Mouse (Mus musculus) hindbrain, postnatal 0 days (tissue): ENCODE data around the gene Srp68. TPM values are rescaled to one million over a fixed set of nuclear protein-coding genes. Genes with fewer than 3 reads are reported as not detected.

Experiments
- ATAC-seq: fragments of 200-750 bp; cut with Nextera tagmentation; 2 replicates; pipeline ENCODE4 v1.8.0; 2017; ENCODE audit warnings: mild to moderate bottlenecking, moderate TSS enrichment, moderate library complexity
- DNase-seq: peaks from one replicate; pipeline ENCODE4 v3.0.0-alpha.2; 2015; ENCODE audit warnings: low spot score
- H3K27ac ChIP-seq: fragments of 300-500 bp; sonication (generic); 2 replicates; pipeline ENCODE4 v1.5.1; 2014; ENCODE audit warnings: mild to moderate bottlenecking
- H3K27me3 ChIP-seq: fragments of 300-500 bp; sonication (generic); 2 replicates; pipeline ENCODE4 v1.6.1; 2014; ENCODE audit warnings: low read length, mixed read lengths; ENCODE audit not compliant: insufficient read depth
- H3K36me3 ChIP-seq: fragments of 300-500 bp; sonication (generic); 2 replicates; pipeline ENCODE4 v1.6.1; 2014; ENCODE audit warnings: low read length, mixed read lengths; ENCODE audit not compliant: insufficient read depth
- H3K4me1 ChIP-seq: fragments of 300-500 bp; sonication (generic); 2 replicates; pipeline ENCODE4 v1.6.1; 2014; ENCODE audit warnings: antibody characterized with exemption, low read length, mixed read lengths; ENCODE audit not compliant: insufficient read depth
- H3K4me2 ChIP-seq: fragments of 300-500 bp; sonication (generic); 2 replicates; pipeline ENCODE4 v1.6.1; 2014; ENCODE audit warnings: low read depth, mild to moderate bottlenecking, low read length, moderate library complexity, mixed read lengths
- H3K4me3 ChIP-seq: fragments of 300-500 bp; sonication (generic); 2 replicates; pipeline ENCODE4 v1.5.1; 2014; ENCODE audit warnings: low read length
- H3K9ac ChIP-seq: fragments of 300-500 bp; sonication (generic); replicated peaks from 2 replicates; pipeline ENCODE4 v1.6.1; 2014; ENCODE audit warnings: mild to moderate bottlenecking, low read length, moderate library complexity, mixed read lengths
- H3K9me3 ChIP-seq: fragments of 300-500 bp; sonication (generic); 2 replicates; pipeline ENCODE4 v1.6.1; 2016; ENCODE audit warnings: low read length, mixed read lengths
- CTCF ChIP-seq: IDR thresholded peaks from 2 replicates; pipeline ENCODE4 v1.5.1; 2016; ENCODE audit warnings: antibody characterized with exemption, control low read depth, low read depth
- WGBS: fragments of 180-500 bp; shearing (Covaris S2); extraction: QIAGEN DNeasy Blood & Tissue Kit; methylation state at CpG from one replicate; pipeline ENCODE4 v1.1.7; 2014; 5-methylcytosine and 5-hydroxymethylcytosine counted together
- polyA plus RNA-seq: library from polyadenylated mRNA; unstranded; fragments of >200 nt; fragmentation: Nextera tagmentation; extraction: Ambion mirVana; gene quantifications from 2 replicates; pipeline ENCODE4 v1.2.1, GENCODE M21; 2015
- total RNA-seq: library from RNA; depleted of rRNA; stranded (reverse); fragments of >200 nt; gene quantifications from 2 replicates; pipeline ENCODE4 v1.2.3, GENCODE M21; 2014

Srp68 gene
- total and polyA plus RNA-seq, 2 experiments from 2014 or later: 22.5 to 50.4 TPM

DNA sequence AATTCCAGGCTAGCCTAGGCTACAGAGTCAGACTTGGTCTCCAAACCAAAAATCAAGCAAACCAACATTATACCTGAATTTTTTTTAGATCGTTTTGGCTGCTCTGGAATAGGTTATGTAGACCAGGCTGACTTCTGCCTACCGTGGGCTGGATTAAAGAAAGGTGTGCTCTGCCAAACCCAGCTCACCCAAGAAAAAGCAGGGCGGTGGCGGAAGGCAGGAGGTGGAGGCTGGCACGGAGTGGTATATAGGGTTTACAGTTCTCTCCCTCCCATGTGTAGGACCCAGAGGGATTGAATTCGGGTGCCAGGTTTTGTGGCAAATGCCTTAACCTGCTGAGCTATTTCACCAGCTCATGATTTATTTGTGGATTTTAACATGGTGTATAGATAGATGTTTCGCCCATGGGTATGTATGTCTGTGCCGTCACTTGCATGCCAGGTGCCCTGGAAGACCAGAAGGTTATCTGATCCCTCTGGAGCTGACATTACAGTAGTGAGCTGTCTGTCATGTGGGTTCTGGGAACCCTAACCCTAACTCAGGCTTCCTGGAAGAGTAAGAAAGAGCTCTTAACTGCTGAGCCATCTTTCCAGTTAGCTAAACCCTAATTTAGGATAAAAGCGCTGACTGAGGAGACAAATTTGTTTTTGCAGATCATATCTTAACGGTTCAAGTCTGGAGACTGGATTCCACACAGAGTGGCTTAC is 33.2 kb upstream of the Srp68 start, which contains the start of gene Exoc7:
Gene Exoc7, minus strand, starts transcription at position 215 of the 707 bp plus-strand sequence.
- Histone ChIP-seq H3K4me1 (peaks cover 4% of the 10 kb centered on the region; the same call in 1 of the 2 replicates), H3K4me3 (peak within 1 kb of the TSS; percentile 69), H3K27me3 (no peaks in the 10 kb centered on the region), H3K27ac (peak within 1 kb of the TSS; percentile 60; the same call in 1 of the 2 replicates), H3K9ac (peak within 1 kb of the TSS; percentile 80), H3K9me3 (no peaks in the 10 kb centered on the region), H3K36me3 (peaks cover 19% of the 10 kb centered on the region), H3K4me2 (peak within 1 kb of the TSS; percentile 61)
- ATAC-seq (peak; percentile 35), DNase-seq (no peak)
- TF ChIP-seq CTCF: no peak
- 87% methylated on average over 10 of the region's 10 CpGs for WGBS

DNA sequence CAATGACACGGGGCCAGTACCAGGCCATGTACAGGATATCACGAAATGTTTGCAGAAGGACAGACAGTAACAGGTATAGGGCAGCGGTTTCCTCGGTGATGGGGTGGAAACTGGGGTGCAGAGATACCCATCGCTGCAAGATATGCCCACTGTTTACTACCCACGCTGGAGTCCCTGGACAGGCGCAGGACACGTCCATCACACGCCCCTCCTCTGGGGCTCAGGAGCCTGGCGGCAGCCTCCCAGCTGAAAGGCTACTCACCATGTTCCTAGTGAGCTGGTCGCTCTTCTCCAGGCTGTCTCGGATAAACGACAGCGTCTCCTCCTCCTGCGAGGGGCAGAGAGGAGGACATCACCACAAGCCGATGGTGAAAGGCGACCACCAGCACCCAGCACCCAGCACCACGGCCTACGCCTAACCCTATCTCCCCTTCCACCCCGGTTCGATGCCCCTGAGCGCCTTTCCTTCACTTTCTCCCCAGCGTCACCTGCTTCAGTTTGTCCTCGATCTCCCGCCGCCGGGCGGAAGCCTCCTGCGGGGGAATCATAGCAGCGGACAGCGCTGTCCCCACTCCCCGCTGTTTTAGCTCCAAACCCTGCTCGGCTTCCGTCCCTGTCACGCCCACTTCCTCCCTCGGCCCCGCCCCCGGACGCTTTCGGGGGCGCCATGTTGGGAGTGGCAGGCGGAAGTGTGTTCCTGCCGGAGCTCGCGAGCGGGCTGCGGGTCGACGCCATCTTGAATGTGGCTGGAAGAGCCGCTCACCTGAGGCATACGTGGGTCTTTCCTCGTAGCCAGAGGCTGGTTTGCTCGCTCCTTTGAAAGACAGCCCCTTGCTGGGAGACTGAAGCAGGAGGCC is 32.3 kb upstream of the Srp68 start:
- Histone ChIP-seq H3K4me2 (peak overlapping the region; percentile 61), H3K9ac (peak overlapping the region; percentile 80), H3K4me3 (peak overlapping the region; percentile 69), H3K9me3 (no peaks in the 10 kb centered on the region), H3K4me1 (peaks cover 4% of the 10 kb centered on the region; the same call in 1 of the 2 replicates), H3K36me3 (peaks cover 22% of the 10 kb centered on the region), H3K27ac (peak overlapping the region; percentile 60; the same call in 1 of the 2 replicates), H3K27me3 (no peaks in the 10 kb centered on the region)
- peak; percentile 94 for ATAC-seq
- peak; percentile 98 for DNase-seq
- WGBS: 2% methylated on average over 52 of the region's 53 CpGs
- TF ChIP-seq CTCF: no peak

DNA sequence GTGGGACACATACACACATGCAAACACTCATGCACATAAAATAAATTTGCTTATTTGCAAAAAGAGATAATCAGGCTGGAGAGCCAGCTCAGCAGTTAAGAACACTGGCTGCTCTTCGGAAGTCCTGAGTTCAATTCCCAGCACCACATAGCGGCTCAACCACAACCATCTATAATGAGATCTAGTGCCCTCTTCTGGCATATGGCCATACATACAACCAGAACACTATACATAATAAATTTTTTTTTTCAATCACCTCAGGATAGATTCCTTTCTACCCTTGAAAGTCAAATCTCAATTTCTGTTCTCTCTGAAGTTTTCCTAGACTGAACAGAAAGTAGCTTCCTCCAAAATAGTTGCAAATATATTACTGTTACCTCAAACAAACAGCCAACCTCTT is 31.4 kb upstream of the Srp68 start:
- Histone ChIP-seq H3K4me1 (peaks cover 4% of the 10 kb centered on the region; the same call in 1 of the 2 replicates), H3K27me3 (no peaks in the 10 kb centered on the region), H3K4me3 (peak overlapping the region; percentile 69), H3K9ac (no peak overlapping the region), H3K9me3 (no peaks in the 10 kb centered on the region), H3K4me2 (peak overlapping the region; percentile 61), H3K27ac (no peak overlapping the region), H3K36me3 (peaks cover 28% of the 10 kb centered on the region)
- ATAC-seq (no peak), DNase-seq (no peak)
- no peak for TF ChIP-seq CTCF
- 100% methylated on average over 2 of the region's 2 CpGs for WGBS

DNA sequence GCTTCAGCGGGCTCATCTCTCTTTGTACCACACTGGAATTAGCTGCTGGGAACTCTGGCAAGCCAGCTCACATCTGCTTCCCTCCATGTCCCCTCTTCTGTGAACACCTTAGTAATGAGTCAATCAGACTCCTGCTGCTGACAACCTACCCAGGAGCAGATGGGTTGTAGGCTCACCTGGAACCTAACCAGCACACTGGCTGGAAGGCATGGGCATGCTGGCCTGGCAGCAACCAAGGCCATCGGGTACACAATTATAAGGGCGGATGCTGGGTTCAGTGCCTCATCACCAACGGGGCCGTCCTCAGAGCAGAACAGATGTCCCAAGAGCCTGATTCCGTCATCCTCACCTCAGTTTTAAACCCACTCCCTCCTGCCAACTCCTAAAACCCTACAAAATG is 24.6 kb upstream of the Srp68 start:
- Histone ChIP-seq H3K4me1 (no peaks in the 10 kb centered on the region), H3K27ac (no peak overlapping the region), H3K4me2 (no peak overlapping the region), H3K9ac (no peak overlapping the region), H3K4me3 (no peak overlapping the region), H3K27me3 (no peaks in the 10 kb centered on the region), H3K9me3 (no peaks in the 10 kb centered on the region), H3K36me3 (peaks cover 44% of the 10 kb centered on the region)
- DNase-seq: peak; percentile 8
- WGBS: 79% methylated on average over 6 of the region's 6 CpGs
- ATAC-seq: no peak
- TF ChIP-seq CTCF: no peak

DNA sequence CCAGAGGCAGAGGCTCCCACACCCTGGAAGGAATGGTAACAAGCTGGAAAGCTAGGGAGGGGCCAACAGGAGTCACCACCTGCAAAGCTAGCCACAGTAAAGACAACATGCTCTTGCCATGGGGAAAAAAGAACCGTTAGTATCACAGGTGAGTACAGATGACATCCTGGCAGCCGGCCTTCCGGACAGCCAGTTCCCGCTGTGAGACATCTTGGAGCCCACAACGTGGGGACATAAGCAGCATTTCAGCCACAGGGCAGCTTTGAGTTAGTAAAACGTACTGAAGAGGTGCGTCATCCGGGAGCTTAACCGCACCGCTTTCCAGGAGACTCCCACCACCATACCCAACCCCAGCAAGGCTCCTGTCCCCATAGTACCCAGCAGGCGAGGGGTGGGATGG is 24.2 kb upstream of the Srp68 start:
- no peak for DNase-seq
- TF ChIP-seq CTCF: no peak
- no peaks in the 10 kb centered on the region for H3K27me3 ChIP-seq
- no peaks in the 10 kb centered on the region for H3K9me3 ChIP-seq
- WGBS: 80% methylated on average over 11 of the region's 11 CpGs
- no peak overlapping the region for H3K27ac ChIP-seq
- no peaks in the 10 kb centered on the region for H3K4me1 ChIP-seq
- no peak overlapping the region for H3K9ac ChIP-seq
- H3K36me3 ChIP-seq: peaks cover 42% of the 10 kb centered on the region
- no peak overlapping the region for H3K4me3 ChIP-seq
- H3K4me2 ChIP-seq: no peak overlapping the region
- ATAC-seq: no peak

DNA sequence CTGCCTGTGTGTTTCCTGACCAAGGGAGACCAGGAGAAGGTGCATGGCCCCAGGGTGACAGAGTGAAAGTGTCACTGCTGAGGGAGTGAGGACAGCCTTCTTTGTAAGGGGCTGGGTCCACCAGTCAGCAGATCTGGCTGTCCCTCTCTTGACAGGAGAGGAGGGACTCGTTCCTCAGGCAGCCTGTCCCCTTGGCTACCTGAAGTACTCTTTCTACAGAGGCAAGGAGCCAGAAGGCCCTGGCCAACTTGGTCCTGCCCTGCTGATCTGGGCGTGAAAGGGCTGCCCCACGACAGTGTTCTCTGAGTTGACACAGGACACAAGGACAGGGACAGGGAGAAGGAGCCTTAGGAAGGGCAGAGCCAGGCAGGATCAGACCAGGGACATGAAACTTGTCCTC is 23.0 kb upstream of the Srp68 start:
- ATAC-seq (no peak), DNase-seq (no peak)
- no peaks in the 10 kb centered on the region for H3K27me3 ChIP-seq
- 65% methylated on average over 3 of the region's 3 CpGs for WGBS
- no peak overlapping the region for H3K27ac ChIP-seq
- H3K36me3 ChIP-seq: peaks cover 50% of the 10 kb centered on the region; the same call in 1 of the 2 replicates
- TF ChIP-seq CTCF: no peak
- no peaks in the 10 kb centered on the region for H3K9me3 ChIP-seq
- H3K4me1 ChIP-seq: no peaks in the 10 kb centered on the region
- H3K4me2 ChIP-seq: no peak overlapping the region
- H3K9ac ChIP-seq: no peak overlapping the region
- no peak overlapping the region for H3K4me3 ChIP-seq
